Mouse (Mus musculus) midbrain, embryonic 16.5 days (tissue): ENCODE results near the gene Tdrd3. TPM values are rescaled to one million over a fixed set of nuclear protein-coding genes. Genes with fewer than 3 reads are reported as not detected.
A peak's percentile ranks its signal among the peaks of the same experiment; 100 is the strongest.

ENCODE experiments used
- ATAC-seq: fragments of 200-750 bp; cut with Nextera tagmentation; 2 replicates; pipeline ENCODE4 v1.8.0; 2017; ENCODE audit warnings: moderate TSS enrichment
- H3K27ac ChIP-seq: fragments of 300-500 bp; sonication (generic); 2 replicates; pipeline ENCODE4 v1.5.1; 2014; ENCODE audit warnings: mild to moderate bottlenecking, low read length, mixed read lengths
- H3K27me3 ChIP-seq: fragments of 300-500 bp; sonication (generic); 2 replicates; pipeline ENCODE4 v1.6.1; 2014; ENCODE audit warnings: low read depth, low read length, mixed read lengths; ENCODE audit not compliant: control insufficient read depth, insufficient read depth
- H3K36me3 ChIP-seq: fragments of 300-500 bp; sonication (generic); 2 replicates; pipeline ENCODE4 v1.6.1; 2014; ENCODE audit warnings: mild to moderate bottlenecking, low read length, moderate library complexity, mixed read lengths; ENCODE audit not compliant: control insufficient read depth, insufficient read depth
- H3K4me1 ChIP-seq: fragments of 300-500 bp; sonication (generic); 2 replicates; pipeline ENCODE4 v1.6.1; 2014; ENCODE audit warnings: mild to moderate bottlenecking, low read length, mixed read lengths; ENCODE audit not compliant: control insufficient read depth, insufficient read depth
- H3K4me2 ChIP-seq: fragments of 300-500 bp; sonication (generic); 2 replicates; pipeline ENCODE4 v1.6.1; 2014; ENCODE audit warnings: mild to moderate bottlenecking, low read length, mixed read lengths
- H3K4me3 ChIP-seq: fragments of 300-500 bp; sonication (generic); 2 replicates; pipeline ENCODE4 v1.5.1; 2014; ENCODE audit warnings: low read depth, mild to moderate bottlenecking, low read length, moderate library complexity, mixed read lengths
- H3K9ac ChIP-seq: fragments of 300-500 bp; sonication (generic); 2 replicates; pipeline ENCODE4 v1.6.1; 2014; ENCODE audit warnings: low read depth, low read length, mixed read lengths
- H3K9me3 ChIP-seq: fragments of 300-500 bp; sonication (generic); replicated peaks from 2 replicates; pipeline ENCODE4 v1.6.1; 2014; ENCODE audit warnings: mild to moderate bottlenecking, low read length, mixed read lengths; ENCODE audit not compliant: control insufficient read depth, poor library complexity, severe bottlenecking
- WGBS: fragments of 180-500 bp; shearing (Covaris S2); extraction: QIAGEN DNeasy Blood & Tissue Kit; methylation state at CpG from one replicate; pipeline ENCODE4 v1.1.7; 2014; 5-methylcytosine and 5-hydroxymethylcytosine counted together
- polyA plus RNA-seq: library from polyadenylated mRNA; unstranded; fragments of >200 nt; fragmentation: Nextera tagmentation; extraction: Ambion mirVana; gene quantifications from 2 replicates; pipeline ENCODE4 v1.2.1, GENCODE M21; 2015

The Tdrd3 gene
- polyA plus RNA-seq, 1 experiment from 2014 or later: 47.0 TPM

- H3K4me2 ChIP-seq: no peak overlapping the region
- H3K27me3 ChIP-seq: no peaks in the 10 kb centered on the region
- no peaks in the 10 kb centered on the region; the same call in 1 of the 2 replicates for H3K36me3 ChIP-seq
- no peak for ATAC-seq
- no peak overlapping the region for H3K4me3 ChIP-seq
- no peak overlapping the region for H3K27ac ChIP-seq
- WGBS: 74% methylated on average over 4 of the region's 4 CpGs
- H3K4me1 ChIP-seq: no peaks in the 10 kb centered on the region
- no peaks in the 10 kb centered on the region for H3K9me3 ChIP-seq
- no peak overlapping the region for H3K9ac ChIP-seq
Measured at GRCm38 (mm10) chr14:87517381-87517780, 100.9 kb downstream of the Tdrd3 start.

- no peak for ATAC-seq
- Histone ChIP-seq H3K4me2 (no peak overlapping the region), H3K4me1 (no peaks in the 10 kb centered on the region), H3K36me3 (no peaks in the 10 kb centered on the region), H3K27ac (no peak overlapping the region), H3K9ac (no peak overlapping the region), H3K4me3 (no peak overlapping the region), H3K9me3 (no peaks in the 10 kb centered on the region), H3K27me3 (no peaks in the 10 kb centered on the region)
- WGBS: 80% methylated on average over 8 of the region's 8 CpGs
Measured at GRCm38 (mm10) chr14:87531847-87532246, 115.4 kb downstream of the Tdrd3 start.

GRCm38 (mm10) chr14:87537127-87537819, 120.8 kb downstream of the Tdrd3 start:
- H3K27ac ChIP-seq: no peak overlapping the region
- H3K9ac ChIP-seq: no peak overlapping the region
- no peaks in the 10 kb centered on the region for H3K27me3 ChIP-seq
- ATAC-seq: peak; percentile 37; the same call in 1 of the 2 replicates
- H3K4me3 ChIP-seq: no peak overlapping the region
- no peak overlapping the region for H3K4me2 ChIP-seq
- WGBS: 70% methylated on average over 4 of the region's 4 CpGs
- no peaks in the 10 kb centered on the region for H3K9me3 ChIP-seq
- H3K4me1 ChIP-seq: 0 out of 2 replicates have a peak, but pooled peaks cover 2% of the 10 kb centered on the region
- H3K36me3 ChIP-seq: no peaks in the 10 kb centered on the region

GRCm38 (mm10) chr14:87549986-87550385, 133.5 kb downstream of the Tdrd3 start:
- no peak overlapping the region for H3K9ac ChIP-seq
- ATAC-seq: no peak
- WGBS: 96% methylated on average over 6 of the region's 6 CpGs
- peaks cover 5% of the 10 kb centered on the region for H3K36me3 ChIP-seq
- H3K27ac ChIP-seq: no peak overlapping the region
- H3K27me3 ChIP-seq: no peaks in the 10 kb centered on the region
- H3K4me1 ChIP-seq: no peaks in the 10 kb centered on the region
- H3K4me3 ChIP-seq: no peak overlapping the region
- no peak overlapping the region for H3K4me2 ChIP-seq
- H3K9me3 ChIP-seq: no peaks in the 10 kb centered on the region

- Histone ChIP-seq H3K27me3 (no peaks in the 10 kb centered on the region), H3K27ac (no peak overlapping the region), H3K9ac (no peak overlapping the region), H3K36me3 (no peaks in the 10 kb centered on the region; the same call in 1 of the 2 replicates), H3K4me3 (no peak overlapping the region), H3K4me2 (no peak overlapping the region), H3K4me1 (no peaks in the 10 kb centered on the region), H3K9me3 (no peaks in the 10 kb centered on the region)
- ATAC-seq: no peak
- 74% methylated on average over 3 of the region's 3 CpGs for WGBS
Measured at GRCm38 (mm10) chr14:87552211-87552610, 135.8 kb downstream of the Tdrd3 start.

- Histone ChIP-seq H3K4me3 (no peak overlapping the region), H3K9ac (no peak overlapping the region), H3K27ac (no peak overlapping the region), H3K36me3 (no peaks in the 10 kb centered on the region), H3K4me2 (no peak overlapping the region), H3K4me1 (peaks cover 14% of the 10 kb centered on the region), H3K27me3 (no peaks in the 10 kb centered on the region), H3K9me3 (no peaks in the 10 kb centered on the region)
- 84% methylated on average over 9 of the region's 9 CpGs for WGBS
- ATAC-seq: no peak
Measured at GRCm38 (mm10) chr14:87563841-87564240, 147.4 kb downstream of the Tdrd3 start.

- no peaks in the 10 kb centered on the region for H3K27me3 ChIP-seq
- no peak overlapping the region for H3K4me3 ChIP-seq
- H3K9me3 ChIP-seq: no peaks in the 10 kb centered on the region
- H3K4me2 ChIP-seq: no peak overlapping the region
- H3K27ac ChIP-seq: no peak overlapping the region
- no peaks in the 10 kb centered on the region for H3K36me3 ChIP-seq
- 14% methylated on average over 7 of the region's 7 CpGs for WGBS
- H3K4me1 ChIP-seq: peaks cover 14% of the 10 kb centered on the region
- no peak for ATAC-seq
- no peak overlapping the region for H3K9ac ChIP-seq
Measured at GRCm38 (mm10) chr14:87566211-87566610, 149.8 kb downstream of the Tdrd3 start.

- H3K4me1 ChIP-seq: peaks cover 14% of the 10 kb centered on the region
- no peak overlapping the region for H3K9ac ChIP-seq
- H3K4me2 ChIP-seq: no peak overlapping the region
- H3K27me3 ChIP-seq: no peaks in the 10 kb centered on the region
- no peak overlapping the region for H3K27ac ChIP-seq
- H3K4me3 ChIP-seq: no peak overlapping the region
- 14% methylated on average over 3 of the region's 3 CpGs for WGBS
- peak; percentile 57 for ATAC-seq
- no peaks in the 10 kb centered on the region for H3K36me3 ChIP-seq
- no peaks in the 10 kb centered on the region for H3K9me3 ChIP-seq
Measured at GRCm38 (mm10) chr14:87567034-87567461, 150.6 kb downstream of the Tdrd3 start.

- peak; percentile 56 for ATAC-seq
- Histone ChIP-seq H3K27ac (peak overlapping the region; percentile 35), H3K9ac (peak overlapping the region; percentile 52), H3K36me3 (no peaks in the 10 kb centered on the region), H3K4me2 (peak overlapping the region; percentile 80), H3K9me3 (no peaks in the 10 kb centered on the region), H3K4me1 (peaks cover 14% of the 10 kb centered on the region), H3K27me3 (no peaks in the 10 kb centered on the region), H3K4me3 (peak overlapping the region; percentile 36)
- 15% methylated on average over 20 of the region's 20 CpGs for WGBS
Measured at GRCm38 (mm10) chr14:87567626-87568446, 151.4 kb downstream of the Tdrd3 start.
